Mouse (Mus musculus) CD4-positive, CD25-positive, alpha-beta regulatory T cell, adult 2 months (primary cell): ENCODE data around the gene Gse1.
A peak's percentile ranks its signal among the peaks of the same experiment; 100 is the strongest.

ENCODE experiments used
- DNase-seq: peaks from one replicate; pipeline ENCODE4 v3.0.0-alpha.2; 2012; ENCODE audit warnings: low read depth, low spot score

Gene Gse1

GRCm38 (mm10) chr8:120513638-120514461, 285.6 kb downstream of the Gse1 start:
- no peak for DNase-seq

GRCm38 (mm10) chr8:120515214-120515613, 287.0 kb downstream of the Gse1 start:
- no peak for DNase-seq

GRCm38 (mm10) chr8:120515650-120516049, 287.4 kb downstream of the Gse1 start:
- no peak for DNase-seq

GRCm38 (mm10) chr8:120516182-120516755, 288.0 kb downstream of the Gse1 start:
- no peak for DNase-seq

- no peak for DNase-seq
Observed at GRCm38 (mm10) chr8:120517666-120518410, 289.6 kb downstream of the Gse1 start.

GRCm38 (mm10) chr8:120518736-120519534, 290.7 kb downstream of the Gse1 start:
- no peak for DNase-seq

GRCm38 (mm10) chr8:120520287-120520686, 292.0 kb downstream of the Gse1 start:
- no peak for DNase-seq

GRCm38 (mm10) chr8:120520707-120521590, 292.7 kb downstream of the Gse1 start:
- no peak for DNase-seq

GRCm38 (mm10) chr8:120521591-120521965, 293.3 kb downstream of the Gse1 start:
- DNase-seq, result no peak

- no peak for DNase-seq
Observed at GRCm38 (mm10) chr8:120523641-120524040, 295.4 kb downstream of the Gse1 start.

- no peak for DNase-seq
Observed at GRCm38 (mm10) chr8:120525135-120525534, 296.9 kb downstream of the Gse1 start.

- no peak for DNase-seq
Observed at GRCm38 (mm10) chr8:120525832-120526231, 297.6 kb downstream of the Gse1 start.

- no peak for DNase-seq
Observed at GRCm38 (mm10) chr8:120526577-120526976, 298.3 kb downstream of the Gse1 start.

GRCm38 (mm10) chr8:120528332-120528731, 300.1 kb downstream of the Gse1 start:
- DNase-seq, result no peak

GRCm38 (mm10) chr8:120529226-120529625, 301.0 kb downstream of the Gse1 start:
- no peak for DNase-seq

- no peak for DNase-seq
Observed at GRCm38 (mm10) chr8:120530954-120531656, 302.8 kb downstream of the Gse1 start.

- DNase-seq, result no peak
Observed at GRCm38 (mm10) chr8:120531775-120532516, 303.7 kb downstream of the Gse1 start.

GRCm38 (mm10) chr8:120532517-120533215, 304.4 kb downstream of the Gse1 start:
- DNase-seq, result peak; percentile 44

- DNase-seq, result no peak
Observed at GRCm38 (mm10) chr8:120533380-120533779, 305.1 kb downstream of the Gse1 start.
